Mouse (Mus musculus) C2C12 (cell line): ENCODE data around the gene Ltb.

Experiments used
- CTCF ChIP-seq: IDR thresholded peaks from one replicate; pipeline ENCODE4 v1.5.1; 2011; ENCODE audit not compliant: control insufficient read depth, insufficient read depth, insufficient read length
- MYOG ChIP-seq: IDR thresholded peaks from one replicate; pipeline ENCODE4 v1.6.1; 2011; ENCODE audit not compliant: control insufficient read depth, insufficient read length; ENCODE audit errors: extremely low read depth

DNA sequence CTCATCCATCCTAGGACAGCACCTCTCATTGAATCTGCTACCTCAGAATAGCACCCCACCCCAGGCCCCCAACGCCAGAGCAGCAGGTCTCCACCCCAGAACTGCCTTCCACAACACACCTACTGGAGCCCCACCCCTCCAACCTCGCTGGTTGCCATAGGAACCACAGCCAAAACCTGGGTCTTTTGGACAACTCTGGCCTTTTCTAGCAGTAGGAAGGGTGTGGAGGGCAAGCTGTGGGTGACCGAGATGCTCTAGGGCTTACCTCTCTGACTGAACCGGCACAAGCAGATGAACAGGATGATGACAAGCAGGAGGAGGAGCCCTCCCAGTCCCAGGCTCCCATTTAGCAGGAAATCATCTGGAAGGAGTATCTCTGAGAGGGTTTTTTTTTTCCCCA is 7.6 kb upstream of the Ltb start:
- TF ChIP-seq CTCF = no peak
- no peak for TF ChIP-seq MYOG
